Mouse (Mus musculus) MEL (cell line): Measurements from ENCODE around the gene Picalm. TPM values are rescaled to one million over a fixed set of nuclear protein-coding genes. Genes with fewer than 3 reads are reported as not detected.

Experiments used
- DNase-seq: peaks from one replicate; pipeline ENCODE4 v3.0.0; 2011; ENCODE audit warnings: low read depth, low spot score
- H3K27ac ChIP-seq: 2 replicates; pipeline ENCODE4 v1.5.1; 2012; ENCODE audit warnings: low read depth, mild to moderate bottlenecking, control low read depth, low read length, moderate library complexity; ENCODE audit not compliant: control insufficient read depth
- H3K27me3 ChIP-seq, 2 experiments: fragments of 150-350 bp in 1 of 2; sonication (generic) in 1 of 2; 2 replicates each; pipeline ENCODE4 v1.6.1; 2012; ENCODE audit warnings: low read length in 2 of 2, mild to moderate bottlenecking in 2 of 2, improper control_type of control experiment in 1 of 2, moderate library complexity in 1 of 2; ENCODE audit not compliant: insufficient read depth in 2 of 2, control insufficient read depth in 1 of 2
- H3K36me3 ChIP-seq, 2 experiments: 2 replicates each; pipeline ENCODE4 v1.6.1; 2012 to 2014; ENCODE audit warnings: low read length in 2 of 2, improper control_type of control experiment in 1 of 2, inconsistent platforms in 1 of 2, mild to moderate bottlenecking in 1 of 2; ENCODE audit not compliant: insufficient read depth in 2 of 2, control insufficient read depth in 1 of 2
- H3K4me1 ChIP-seq, 2 experiments: fragments of 150-350 bp in 1 of 2; sonication (generic) in 1 of 2; 2 replicates each; pipeline ENCODE4 v1.6.1; 2012; ENCODE audit warnings: low read length in 2 of 2, improper control_type of control experiment in 1 of 2, mild to moderate bottlenecking in 1 of 2; ENCODE audit not compliant: insufficient read depth in 2 of 2, control insufficient read depth in 1 of 2
- H3K4me3 ChIP-seq, 2 experiments: fragments of 150-350 bp in 1 of 2; sonication (generic) in 1 of 2; 2 replicates each; pipeline ENCODE4 v1.5.1; 2012; ENCODE audit warnings: low read depth in 2 of 2, low read length in 2 of 2, mild to moderate bottlenecking in 2 of 2, moderate library complexity in 2 of 2, control low read depth in 1 of 2, improper control_type of control experiment in 1 of 2; ENCODE audit not compliant: control insufficient read depth in 1 of 2, insufficient read depth in 1 of 2
- H3K79me2 ChIP-seq: 2 replicates; pipeline ENCODE4 v1.6.1; 2012; ENCODE audit warnings: mild to moderate bottlenecking, low read length, moderate library complexity; ENCODE audit not compliant: control insufficient read depth, poor library complexity, insufficient read depth
- H3K9ac ChIP-seq: 2 replicates; pipeline ENCODE4 v1.6.1; 2012; ENCODE audit warnings: low read depth, mild to moderate bottlenecking, control low read depth, low read length, moderate library complexity; ENCODE audit not compliant: control insufficient read depth, poor library complexity, severe bottlenecking
- H3K9me3 ChIP-seq: fragments of 150-350 bp; sonication (generic); replicated peaks from 2 replicates; pipeline ENCODE4 v1.6.1; 2012; ENCODE audit warnings: mild to moderate bottlenecking, low read length, improper control_type of control experiment, moderate library complexity; ENCODE audit not compliant: insufficient read depth
- BHLHE40 ChIP-seq: IDR thresholded peaks from 2 replicates; pipeline ENCODE4 v1.6.1; 2012; ENCODE audit warnings: low read depth, mild to moderate bottlenecking, inconsistent platforms, low read length, improper control_type of control experiment, borderline replicate concordance
- CHD1 ChIP-seq: IDR thresholded peaks from 2 replicates; pipeline ENCODE4 v1.6.1; 2012; ENCODE audit warnings: low read depth, mild to moderate bottlenecking, inconsistent platforms, low read length, improper control_type of control experiment
- CHD2 ChIP-seq: IDR thresholded peaks from 2 replicates; pipeline ENCODE4 v1.6.1; 2011; ENCODE audit warnings: low read length, improper control_type of control experiment
- CTCF ChIP-seq, 3 experiments: IDR thresholded peaks in 2 of 3; conservative IDR thresholded peaks in 1 of 3; 2 replicates each; pipeline ENCODE4 v1.5.1; 2011 to 2012; ENCODE audit warnings: low read length in 3 of 3, low read depth in 2 of 3, mild to moderate bottlenecking in 2 of 3, improper control_type of control experiment in 1 of 3, inconsistent platforms in 1 of 3, mixed read lengths in 1 of 3, moderate library complexity in 1 of 3; ENCODE audit not compliant: control insufficient read depth in 1 of 3, insufficient read depth in 1 of 3, poor library complexity in 1 of 3, severe bottlenecking in 1 of 3
- E2F4 ChIP-seq: IDR thresholded peaks from 2 replicates; pipeline ENCODE4 v1.6.1; 2011; ENCODE audit warnings: low read depth, low read length, improper control_type of control experiment, borderline replicate concordance
- ELF1 ChIP-seq: IDR thresholded peaks from 2 replicates; pipeline ENCODE4 v1.6.1; 2014; ENCODE audit warnings: low read depth, mild to moderate bottlenecking, inconsistent platforms, low read length, improper control_type of control experiment, moderate library complexity
- EP300 ChIP-seq, 2 experiments: IDR thresholded peaks; 2 replicates each; pipeline ENCODE4 v1.6.1; 2011; ENCODE audit warnings: improper control_type of control experiment in 2 of 2, low read length in 2 of 2, low read depth in 1 of 2, mild to moderate bottlenecking in 1 of 2
- GABPA ChIP-seq: IDR thresholded peaks from 2 replicates; pipeline ENCODE4 v1.6.1; 2012; ENCODE audit warnings: low read depth, mild to moderate bottlenecking, inconsistent platforms, low read length, improper control_type of control experiment, moderate library complexity
- GATA1 ChIP-seq: IDR thresholded peaks from 2 replicates; pipeline ENCODE4 v1.6.1; 2011; ENCODE audit warnings: low read depth, low read length, improper control_type of control experiment
- HCFC1 ChIP-seq: IDR thresholded peaks from 2 replicates; pipeline ENCODE4 v1.6.1; 2012; ENCODE audit warnings: low read depth, mild to moderate bottlenecking, inconsistent platforms, low read length, improper control_type of control experiment, moderate library complexity
- JUND ChIP-seq: IDR thresholded peaks from 2 replicates; pipeline ENCODE4 v1.6.1; 2011; ENCODE audit warnings: low read depth, mild to moderate bottlenecking, improper control_type of control experiment, low read length
- KAT2A ChIP-seq: conservative IDR thresholded peaks from 2 replicates; pipeline ENCODE4 v1.6.1; 2012; ENCODE audit warnings: low read depth, low read length, improper control_type of control experiment, inconsistent platforms
- MAFK ChIP-seq: IDR thresholded peaks from 2 replicates; pipeline ENCODE4 v1.6.1; 2011; ENCODE audit warnings: low read depth, mild to moderate bottlenecking, low read length, improper control_type of control experiment, borderline replicate concordance
- MAX ChIP-seq: IDR thresholded peaks from 2 replicates; pipeline ENCODE4 v1.6.1; 2011; ENCODE audit warnings: low read length, improper control_type of control experiment
- MAZ ChIP-seq: IDR thresholded peaks from 2 replicates; pipeline ENCODE4 v1.6.1; 2012; ENCODE audit warnings: low read depth, mild to moderate bottlenecking, inconsistent platforms, low read length, improper control_type of control experiment
- MEF2A ChIP-seq: IDR thresholded peaks from 2 replicates; pipeline ENCODE4 v1.6.1; 2014; ENCODE audit warnings: low read depth, mild to moderate bottlenecking, inconsistent platforms, low read length, improper control_type of control experiment; ENCODE audit not compliant: poor library complexity, insufficient replicate concordance, severe bottlenecking; ENCODE audit errors: extremely low read depth
- MXI1 ChIP-seq: IDR thresholded peaks from 2 replicates; pipeline ENCODE4 v1.6.1; 2011; ENCODE audit warnings: mild to moderate bottlenecking, low read depth, low read length, improper control_type of control experiment
- MYB ChIP-seq: IDR thresholded peaks from 2 replicates; pipeline ENCODE4 v1.6.1; 2011; ENCODE audit warnings: mild to moderate bottlenecking, low read depth, low read length, improper control_type of control experiment
- MYC ChIP-seq: IDR thresholded peaks from 2 replicates; pipeline ENCODE4 v1.6.1; 2011; ENCODE audit warnings: low read depth, mild to moderate bottlenecking, low read length, improper control_type of control experiment, moderate library complexity
- NELFE ChIP-seq: IDR thresholded peaks from 2 replicates; pipeline ENCODE4 v1.6.1; 2011; ENCODE audit warnings: low read depth, low read length, improper control_type of control experiment
- NRF1 ChIP-seq: IDR thresholded peaks from 2 replicates; pipeline ENCODE4 v1.6.1; 2014; ENCODE audit warnings: low read depth, mild to moderate bottlenecking, inconsistent platforms, low read length, improper control_type of control experiment, moderate library complexity; ENCODE audit not compliant: poor library complexity, insufficient read depth, severe bottlenecking
- POLR2A ChIP-seq, 2 experiments: IDR thresholded peaks; 2 replicates each; pipeline ENCODE4 v1.6.1; 2011 to 2012; ENCODE audit warnings: low read length in 2 of 2, mild to moderate bottlenecking in 2 of 2, control low read depth in 1 of 2, improper control_type of control experiment in 1 of 2, low read depth in 1 of 2, moderate library complexity in 1 of 2; ENCODE audit not compliant: control insufficient read depth in 1 of 2, insufficient read depth in 1 of 2, poor library complexity in 1 of 2
- POLR2AphosphoS2 ChIP-seq: IDR thresholded peaks from 2 replicates; pipeline ENCODE4 v1.6.1; 2011; ENCODE audit warnings: low read length, improper control_type of control experiment
- POLR2AphosphoS5 ChIP-seq: IDR thresholded peaks from 2 replicates; pipeline ENCODE4 v1.6.1; 2012; ENCODE audit warnings: low read depth, borderline replicate concordance, mild to moderate bottlenecking, inconsistent platforms, low read length, moderate library complexity, mixed read lengths
- RAD21 ChIP-seq: IDR thresholded peaks from 2 replicates; pipeline ENCODE4 v1.6.1; 2011; ENCODE audit warnings: mild to moderate bottlenecking, low read depth, low read length, improper control_type of control experiment
- RCOR1 ChIP-seq: IDR thresholded peaks from 2 replicates; pipeline ENCODE4 v1.6.1; 2012; ENCODE audit warnings: low read depth, mild to moderate bottlenecking, inconsistent platforms, low read length, improper control_type of control experiment
- SIN3A ChIP-seq: IDR thresholded peaks from 2 replicates; pipeline ENCODE4 v1.6.1; 2012; ENCODE audit warnings: low read length, improper control_type of control experiment, inconsistent platforms
- SMC3 ChIP-seq: IDR thresholded peaks from 2 replicates; pipeline ENCODE4 v1.6.1; 2011; ENCODE audit warnings: low read depth, low read length, improper control_type of control experiment
- TAL1 ChIP-seq: IDR thresholded peaks from 2 replicates; pipeline ENCODE4 v1.6.1; 2012; ENCODE audit warnings: mild to moderate bottlenecking, inconsistent platforms, low read length, moderate library complexity, mixed read lengths
- TBP ChIP-seq: IDR thresholded peaks from 2 replicates; pipeline ENCODE4 v1.8.0; 2011; ENCODE audit warnings: low read depth, low read length, improper control_type of control experiment
- TCF12 ChIP-seq: IDR thresholded peaks from 2 replicates; pipeline ENCODE4 v1.6.1; 2014; ENCODE audit warnings: low read depth, mild to moderate bottlenecking, inconsistent platforms, low read length, improper control_type of control experiment, moderate library complexity
- UBTF ChIP-seq: IDR thresholded peaks from 2 replicates; pipeline ENCODE4 v1.6.1; 2012; ENCODE audit warnings: low read depth, mild to moderate bottlenecking, inconsistent platforms, low read length, improper control_type of control experiment, moderate library complexity, borderline replicate concordance; ENCODE audit not compliant: insufficient read depth
- USF1 ChIP-seq: IDR thresholded peaks from 2 replicates; pipeline ENCODE4 v1.6.1; 2014; ENCODE audit warnings: low read depth, mild to moderate bottlenecking, inconsistent platforms, low read length, improper control_type of control experiment, moderate library complexity
- ZC3H11A ChIP-seq: IDR thresholded peaks from 2 replicates; pipeline ENCODE4 v1.6.1; 2012; ENCODE audit warnings: low read depth, mild to moderate bottlenecking, inconsistent platforms, low read length, improper control_type of control experiment
- ZKSCAN1 ChIP-seq: IDR thresholded peaks from 2 replicates; pipeline ENCODE4 v1.6.1; 2012; ENCODE audit warnings: low read depth, mild to moderate bottlenecking, inconsistent platforms, low read length, improper control_type of control experiment, moderate library complexity
- ZMIZ1 ChIP-seq: IDR thresholded peaks from 2 replicates; pipeline ENCODE4 v1.6.1; 2012; ENCODE audit warnings: low read depth, mild to moderate bottlenecking, inconsistent platforms, low read length, improper control_type of control experiment, moderate library complexity
- ZNF384 ChIP-seq: IDR thresholded peaks from 2 replicates; pipeline ENCODE4 v1.6.1; 2012; ENCODE audit warnings: low read depth, mild to moderate bottlenecking, inconsistent platforms, low read length, improper control_type of control experiment
- polyA plus RNA-seq, 2 experiments: library from polyadenylated mRNA; stranded (reverse) in 1 of 2; unstranded in 1 of 2; fragments of >175 nt in 1 of 2; fragments of >200 nt in 1 of 2; gene quantifications; 2 replicates each; pipeline versions ENCODE4 v1.2.1 to v1.2.4; 2012; ENCODE audit warnings: low replicate concordance in 2 of 2, low read depth in 1 of 2; ENCODE audit not compliant: insufficient read length in 2 of 2, insufficient read depth in 1 of 2, missing spikeins in 1 of 2
- total RNA-seq: library from RNA; depleted of rRNA; stranded (reverse); fragments of 300-350 nt; gene quantifications from 2 replicates; pipeline ENCODE4 v1.2.3, GENCODE M21; 2012

The Picalm gene
- total and polyA plus RNA-seq, 3 experiments = 53.4 to 78.9 (median 74.9) TPM

DNA sequence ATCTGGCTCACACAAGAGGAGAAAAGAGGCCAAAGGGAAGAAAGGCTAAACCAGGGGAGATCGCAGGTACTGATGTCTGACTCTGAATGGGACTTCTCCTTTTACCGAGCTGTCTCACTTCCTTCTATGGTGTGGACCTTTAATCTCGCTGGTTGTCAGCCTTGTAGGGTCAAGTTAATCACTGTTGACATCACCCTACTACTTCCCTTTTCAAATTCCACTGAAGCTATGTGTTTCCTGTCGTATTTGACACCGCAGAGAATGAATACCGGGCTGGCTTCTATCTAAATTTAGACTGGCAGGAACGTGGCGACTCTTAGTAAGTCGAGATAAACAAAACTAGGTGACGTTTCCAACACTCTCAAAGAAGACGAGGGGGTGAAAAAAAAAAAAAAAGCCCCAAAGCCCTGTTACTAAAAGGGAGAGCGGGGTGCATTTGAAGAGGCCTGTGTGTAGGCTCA lies 712 bp upstream of the Picalm start:
- Histone ChIP-seq H3K27ac (peak overlapping the region; percentile 90), H3K4me3 (peak overlapping the region; percentile 55 to 92), H3K36me3 (peaks cover 0 to 11% of the 10 kb centered on the region in 2 experiments; a peak in 2 of 4 replicates), H3K79me2 (peaks cover 33% of the 10 kb centered on the region), H3K9me3 (no peaks in the 10 kb centered on the region), H3K9ac (peak overlapping the region; percentile 97), H3K27me3 (no peaks in the 10 kb centered on the region), H3K4me1 (peaks cover 0 to 6% of the 10 kb centered on the region in 2 experiments; a peak in 2 of 4 replicates)
- peak; percentile 95 for DNase-seq
- TF ChIP-seq MAX (peak; percentile 75), ELF1 (peak; percentile 43; the same call in 1 of the 2 replicates), RCOR1 (peak; percentile 95), CHD2 (no peak; the same call in 1 of the 2 replicates), TAL1 (peak; percentile 29; the same call in 1 of the 2 replicates), CHD1 (no peak), HCFC1 (peak; percentile 73), MAZ (no peak), JUND (peak; percentile 26; the same call in 1 of the 2 replicates), NELFE (no peak), POLR2A (IDR thresholded peaks at IDR 0.05; ENCODE audit: control insufficient read depth in 1 of 2, insufficient read depth in 1 of 2, low read depth in 1 of 2, low read length in 2 of 2, poor library complexity in 1 of 2) (no peak; a peak in 1 of 4 replicates), MEF2A (peak; percentile 85; the same call in 1 of the 2 replicates), GATA1 (peak; percentile 80), UBTF (no peak), TBP (peak; percentile 67; the same call in 1 of the 2 replicates), ZKSCAN1 (no peak), KAT2A (0 out of 2 replicates have a peak, but pooled peaks have one; percentile 27), ZNF384 (peak; percentile 79), TCF12 (peak; percentile 63), USF1 (no peak), RAD21 (no peak), NRF1 (no peak), MYB (no peak), EP300 (IDR thresholded peaks at IDR 0.05; ENCODE audit: low read depth in 1 of 2, low read length in 2 of 2) (peak; percentile 76 to 86; a peak in 3 of 4 replicates), POLR2AphosphoS2 (no peak), MXI1 (peak; percentile 79), E2F4 (0 out of 2 replicates have a peak, but pooled peaks have one; percentile 50), POLR2AphosphoS5 (no peak), GABPA (no peak), SMC3 (peak; percentile 21; the same call in 1 of the 2 replicates), MYC (peak; percentile 76), SIN3A (peak; percentile 92), CTCF (IDR thresholded peaks at IDR 0.05 in 2 of 3, conservative IDR thresholded peaks at IDR 0.05 in 1 of 3; ENCODE audit: control insufficient read depth in 1 of 3, insufficient read depth in 1 of 3, low read depth in 2 of 3, low read length in 3 of 3, poor library complexity in 1 of 3, severe bottlenecking in 1 of 3) (no peak), BHLHE40 (peak; percentile 87), ZMIZ1 (no peak), ZC3H11A (no peak), MAFK (no peak)
